Mouse (Mus musculus) v-Abl transformed pro-B cells (cell line): ENCODE data around the gene Itgb1bp1.

Experiments
- in situ Hi-C, 2 experiments: fragments of 400-800 bp; cut with MboI; formaldehyde crosslinking; loops; one replicate each; pipeline ENCODE4 v1.15.1; 2025; ENCODE audit not compliant: unreplicated experiment in 2 of 2

Gene Itgb1bp1

GRCm38 (mm10) chr12:21286243-21286622 is at the start of gene Itgb1bp1:
Gene Itgb1bp1 (minus strand): TSS chr12:21286284.
- in situ Hi-C loops = loop anchor here (5.0 to 10.0 kb wide), 4 partner anchors 86 to 176 kb away; partner anchors contain the start of genes Adam17 (in 2 of the 2) and Ywhaq (in 1 of the 2)

- in situ Hi-C loops = no loop called here
Measured at GRCm38 (mm10) chr12:21335869-21336268, 49.8 kb upstream of the Itgb1bp1 start.

- in situ Hi-C loops = no loop called here
Measured at GRCm38 (mm10) chr12:21333766-21334165, 47.7 kb upstream of the Itgb1bp1 start.

GRCm38 (mm10) chr12:21333021-21333420 is 46.9 kb upstream of the Itgb1bp1 start:
- in situ Hi-C loops = no loop called here

- in situ Hi-C loops = no loop called here
Measured at GRCm38 (mm10) chr12:21331711-21332110, 45.6 kb upstream of the Itgb1bp1 start.

- in situ Hi-C loops = no loop called here
Measured at GRCm38 (mm10) chr12:21330961-21331576, 45.0 kb upstream of the Itgb1bp1 start.

GRCm38 (mm10) chr12:21329661-21330400 is 43.7 kb upstream of the Itgb1bp1 start:
- in situ Hi-C loops = no loop called here

- in situ Hi-C loops = no loop called here
Measured at GRCm38 (mm10) chr12:21326325-21326724, 40.2 kb upstream of the Itgb1bp1 start.

GRCm38 (mm10) chr12:21325266-21325665 is 39.2 kb upstream of the Itgb1bp1 start:
- in situ Hi-C loops = no loop called here

- in situ Hi-C loops = no loop called here
Measured at GRCm38 (mm10) chr12:21324101-21324500, 38.0 kb upstream of the Itgb1bp1 start.

GRCm38 (mm10) chr12:21322856-21323255 is 36.8 kb upstream of the Itgb1bp1 start:
- in situ Hi-C loops = no loop called here

- in situ Hi-C loops = no loop called here
Measured at GRCm38 (mm10) chr12:21322296-21322695, 36.2 kb upstream of the Itgb1bp1 start.

- in situ Hi-C loops = no loop called here
Measured at GRCm38 (mm10) chr12:21321170-21321569, 35.1 kb upstream of the Itgb1bp1 start.

- in situ Hi-C loops = no loop called here
Measured at GRCm38 (mm10) chr12:21320317-21320716, 34.2 kb upstream of the Itgb1bp1 start.

GRCm38 (mm10) chr12:21318143-21318895 is 32.2 kb upstream of the Itgb1bp1 start:
- in situ Hi-C loops = no loop called here

- in situ Hi-C loops = no loop called here
Measured at GRCm38 (mm10) chr12:21316869-21317265, 30.8 kb upstream of the Itgb1bp1 start.

GRCm38 (mm10) chr12:21315923-21316868 is 30.1 kb upstream of the Itgb1bp1 start, which contains the start of gene Iah1:
Gene Iah1 (plus strand): TSS chr12:21316389.
- in situ Hi-C loops = no loop called here

GRCm38 (mm10) chr12:21312201-21312600 is 26.1 kb upstream of the Itgb1bp1 start:
- in situ Hi-C loops = no loop called here

- in situ Hi-C loops = no loop called here
Measured at GRCm38 (mm10) chr12:21306721-21307120, 20.6 kb upstream of the Itgb1bp1 start.

- in situ Hi-C loops = no loop called here
Measured at GRCm38 (mm10) chr12:21305741-21306140, 19.7 kb upstream of the Itgb1bp1 start.
